Mouse (Mus musculus) heart, adult 2 months (tissue): ENCODE data around the gene Rbm5.

Source experiments
- CTCF ChIP-seq: fragments of 200-600 bp; IDR thresholded peaks from 2 replicates; pipeline ENCODE4 v1.8.1; 2022; ENCODE audit warnings: antibody characterized with exemption, mild to moderate bottlenecking, moderate library complexity
- EP300 ChIP-seq: fragments of 200-500 bp; IDR thresholded peaks from 2 replicates; pipeline ENCODE4 v1.6.1; 2011; ENCODE audit warnings: low read depth, low read length, control low read depth; ENCODE audit not compliant: insufficient read depth
- POLR2A ChIP-seq: fragments of 200-500 bp; IDR thresholded peaks from 2 replicates; pipeline ENCODE4 v1.6.1; 2011; ENCODE audit warnings: mild to moderate bottlenecking, low read depth, low read length, control low read depth; ENCODE audit not compliant: insufficient read depth

DNA sequence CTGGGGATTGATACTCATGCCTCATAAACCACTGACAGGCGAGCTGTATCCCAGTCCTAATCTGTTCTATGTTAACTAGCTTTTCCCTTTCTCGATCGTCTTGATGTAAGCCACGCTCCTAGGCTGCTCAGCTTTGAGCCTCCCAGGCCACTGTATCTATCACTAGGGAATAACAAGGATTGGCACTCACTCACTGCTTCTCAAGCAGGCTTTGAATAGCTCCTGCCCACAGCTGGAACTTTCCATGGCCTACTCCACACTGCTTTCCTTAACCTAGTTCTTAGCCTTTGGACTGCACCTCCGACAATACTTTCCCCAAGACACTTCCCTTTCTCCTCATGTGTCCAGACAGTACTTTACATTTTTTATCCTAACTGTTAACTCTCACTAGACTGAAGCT, 1.9 kb downstream of the Rbm5 start:
- TF ChIP-seq POLR2A (no peak), CTCF (no peak), EP300 (no peak)
